Mouse (Mus musculus): ENCODE results near the gene Itih5. TPM values are rescaled to one million over a fixed set of nuclear protein-coding genes. Genes with fewer than 3 reads are reported as not detected.

Gene Itih5
- total RNA-seq, 2 experiments from 2014 or later: 12.6 to 14.8 TPM

- no peak for DNase-seq (ENCODE audit: low spot score in 2 of 2)
These were observed 104.9 kb downstream of the Itih5 start for GRCm38 (mm10) chr2:10258312-10258711.

- no peak for DNase-seq (ENCODE audit: low spot score in 2 of 2)
These were observed 106.7 kb downstream of the Itih5 start for GRCm38 (mm10) chr2:10260109-10260508.

GRCm38 (mm10) chr2:10261337-10261736 lies 108.0 kb downstream of the Itih5 start:
- DNase-seq (ENCODE audit: low spot score in 2 of 2): no peak

GRCm38 (mm10) chr2:10262722-10263121 lies 109.4 kb downstream of the Itih5 start:
- DNase-seq (ENCODE audit: low spot score in 2 of 2): no peak

DNA sequence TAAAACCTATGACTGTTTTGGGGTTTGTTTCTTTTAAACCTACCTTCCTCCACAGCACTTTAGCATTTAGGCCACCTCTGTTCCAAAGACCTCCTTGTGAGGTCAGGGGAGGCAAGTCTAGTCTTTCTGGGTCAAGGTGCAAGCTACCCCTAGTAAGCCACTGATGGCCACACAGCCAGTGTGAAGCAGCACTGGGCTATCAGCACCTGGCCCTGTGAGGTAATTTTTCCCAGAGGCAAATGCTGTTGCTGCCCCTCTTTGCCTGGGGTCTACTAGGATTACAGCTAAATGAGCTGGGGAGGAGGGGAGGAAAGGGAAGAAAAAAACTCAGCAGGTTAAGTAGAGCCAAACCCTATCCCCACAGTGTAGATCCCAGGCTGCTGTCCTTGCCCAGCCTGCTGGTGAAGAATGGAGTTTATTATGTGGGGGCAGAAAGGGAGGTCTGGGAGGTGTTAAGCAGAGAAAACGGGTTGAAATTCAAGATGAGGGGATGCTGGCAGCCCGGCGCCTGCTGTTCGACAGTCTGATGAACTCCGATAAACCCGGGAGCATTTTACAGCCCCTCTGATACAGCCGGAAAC lies 110.6 kb downstream of the Itih5 start:
- DNase-seq (ENCODE audit: low spot score in 2 of 2): no peak

DNA sequence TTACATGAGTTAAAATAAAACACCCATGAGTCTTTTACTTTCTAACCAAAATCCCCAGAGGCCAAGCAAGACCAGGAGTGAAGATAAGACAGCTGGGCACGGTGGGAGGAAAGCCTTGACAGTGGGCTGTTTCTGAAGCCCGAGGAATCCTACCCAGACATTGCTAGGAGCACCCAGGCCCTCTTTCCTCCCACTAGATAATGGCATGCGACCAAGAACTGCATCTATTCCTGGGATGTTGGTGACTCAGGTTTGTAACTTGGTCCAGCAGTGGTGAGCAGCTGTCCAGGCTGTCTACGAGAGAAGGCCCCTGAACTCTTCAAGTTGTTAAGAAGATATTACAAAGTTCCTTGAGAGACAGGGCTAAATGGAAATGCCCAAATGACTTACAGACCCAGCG lies 112.5 kb downstream of the Itih5 start:
- DNase-seq (ENCODE audit: low spot score in 2 of 2): no peak

DNA sequence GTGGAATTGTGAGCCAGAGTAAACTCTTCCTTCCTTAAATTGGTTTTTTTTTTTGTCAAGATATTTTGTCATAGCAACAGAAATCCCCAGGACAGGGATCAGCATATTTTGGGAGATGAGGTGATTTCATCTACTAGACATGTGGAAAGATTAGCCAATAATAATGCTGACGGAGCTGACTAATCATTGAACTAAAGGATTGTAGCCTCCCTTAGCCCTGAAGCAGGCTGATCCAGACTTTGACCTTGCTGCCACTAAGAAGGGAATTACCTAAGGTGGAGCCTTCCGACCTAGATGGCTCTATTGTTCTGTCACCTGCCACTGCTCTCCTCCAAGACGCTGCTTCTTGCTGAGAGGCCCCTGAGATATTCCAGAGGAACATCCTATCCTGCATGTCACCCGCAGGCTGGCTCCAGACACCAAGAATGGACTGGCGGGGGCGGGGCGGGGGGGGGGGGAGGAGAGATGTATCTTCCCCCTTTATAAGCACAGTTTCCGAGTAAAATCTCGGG lies 119.3 kb downstream of the Itih5 start:
- no peak for DNase-seq (ENCODE audit: low spot score in 2 of 2)

DNA sequence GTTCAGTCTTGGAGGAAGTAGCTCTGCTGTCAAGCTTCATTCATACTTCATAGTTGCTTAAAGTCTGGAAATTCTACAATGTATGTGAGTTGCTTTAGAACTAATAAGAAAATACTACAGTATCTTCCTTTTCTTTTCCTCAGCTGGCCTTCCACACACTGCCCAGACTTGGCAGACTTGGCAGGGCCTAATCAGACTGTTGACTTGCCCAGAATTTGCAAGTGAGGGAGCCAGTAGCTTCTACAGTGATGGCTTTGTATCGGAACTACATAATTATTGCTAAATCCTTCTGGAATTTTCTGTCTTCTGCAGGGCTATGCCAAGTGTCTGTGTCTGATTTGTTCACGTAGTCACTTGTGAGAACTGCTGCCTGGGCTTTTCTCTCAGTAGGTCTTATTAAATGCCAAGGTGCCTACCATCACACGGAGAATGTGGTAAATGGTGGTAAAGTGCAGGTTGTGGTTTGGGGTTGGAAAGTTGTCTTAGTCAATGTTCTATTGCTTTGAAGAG lies 120.2 kb downstream of the Itih5 start:
- DNase-seq (ENCODE audit: low spot score in 2 of 2): no peak

- peak; percentile 40 to 41 for DNase-seq (ENCODE audit: low spot score in 2 of 2)
These were observed 122.8 kb downstream of the Itih5 start for GRCm38 (mm10) chr2:10276194-10276593.

GRCm38 (mm10) chr2:10283686-10284085 lies 130.3 kb downstream of the Itih5 start:
- DNase-seq (ENCODE audit: low spot score in 2 of 2): no peak

- peak; percentile 34 to 49 for DNase-seq (ENCODE audit: low spot score in 2 of 2)
These were observed 131.4 kb downstream of the Itih5 start for GRCm38 (mm10) chr2:10284636-10285270.

- no peak for DNase-seq (ENCODE audit: low spot score in 2 of 2)
These were observed 132.6 kb downstream of the Itih5 start for GRCm38 (mm10) chr2:10285975-10286374.

- DNase-seq (ENCODE audit: low spot score in 2 of 2): peak; percentile 81 to 84
These were observed 134.9 kb downstream of the Itih5 start for GRCm38 (mm10) chr2:10288142-10288831.

DNA sequence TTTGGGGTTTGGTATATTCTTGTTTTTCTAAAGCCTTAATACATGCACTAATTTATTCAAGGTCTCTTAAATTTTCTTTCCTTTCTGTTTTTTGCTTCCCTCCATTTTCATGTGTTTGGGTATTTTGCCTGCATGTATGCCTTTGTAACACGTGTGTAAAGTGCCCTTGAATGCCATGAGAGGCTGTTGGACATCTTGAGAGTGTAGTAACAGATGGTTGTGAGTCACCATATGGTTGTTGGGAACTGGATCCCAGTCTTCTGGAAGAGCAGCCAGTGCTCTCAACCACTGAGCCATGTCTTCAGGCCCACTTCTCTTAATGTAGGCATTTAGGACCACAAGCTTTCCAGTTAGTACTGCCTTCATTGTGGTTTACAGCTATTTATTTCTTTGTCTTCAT lies 135.5 kb downstream of the Itih5 start:
- no peak for DNase-seq (ENCODE audit: low spot score in 2 of 2)

- DNase-seq (ENCODE audit: low spot score in 2 of 2): no peak
These were observed 136.7 kb downstream of the Itih5 start for GRCm38 (mm10) chr2:10290115-10290514.

- DNase-seq (ENCODE audit: low spot score in 2 of 2): no peak
These were observed 140.3 kb downstream of the Itih5 start for GRCm38 (mm10) chr2:10293556-10294206.

DNA sequence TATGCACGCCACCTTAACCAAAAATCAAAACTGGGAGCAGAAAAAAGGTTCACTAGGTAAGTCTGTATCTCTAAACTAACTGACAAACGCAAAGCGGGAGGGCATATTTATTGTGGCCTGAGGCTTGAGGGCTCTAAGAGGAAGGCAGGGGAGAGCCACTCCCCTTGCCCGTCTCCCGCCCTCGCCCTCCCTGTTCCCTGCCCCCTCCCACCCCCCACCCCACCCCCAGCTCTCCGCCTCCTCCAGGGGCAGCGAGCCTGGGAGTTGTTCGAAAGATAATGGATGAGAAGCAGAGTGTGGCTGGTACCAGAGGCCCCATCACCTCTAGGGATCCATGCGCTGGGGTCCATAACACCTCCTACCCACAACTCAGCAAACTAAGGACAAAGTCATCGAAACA lies 142.5 kb downstream of the Itih5 start:
- no peak for DNase-seq (ENCODE audit: low spot score in 2 of 2)

DNA sequence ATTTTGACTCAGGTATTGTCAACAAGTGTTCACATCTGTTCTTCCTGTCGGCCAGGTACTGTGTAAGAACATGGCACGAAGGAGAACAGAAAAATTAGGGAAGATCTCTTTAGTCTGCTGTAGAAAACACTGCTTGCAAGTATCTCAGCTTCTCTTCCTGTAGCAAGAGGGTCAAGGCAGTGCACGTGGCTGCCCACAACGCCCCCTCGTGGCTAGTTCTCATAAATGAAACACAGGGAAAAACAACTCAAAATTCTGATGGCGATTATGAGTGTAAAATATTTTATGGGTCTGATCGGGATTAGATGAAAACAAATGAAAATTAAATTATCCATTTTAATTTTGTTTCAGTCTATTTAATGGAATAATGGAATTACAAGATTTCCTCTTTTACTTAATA lies 146.9 kb downstream of the Itih5 start:
- DNase-seq (ENCODE audit: low spot score in 2 of 2): peak in 1 of 2 experiments; percentile 27

DNA sequence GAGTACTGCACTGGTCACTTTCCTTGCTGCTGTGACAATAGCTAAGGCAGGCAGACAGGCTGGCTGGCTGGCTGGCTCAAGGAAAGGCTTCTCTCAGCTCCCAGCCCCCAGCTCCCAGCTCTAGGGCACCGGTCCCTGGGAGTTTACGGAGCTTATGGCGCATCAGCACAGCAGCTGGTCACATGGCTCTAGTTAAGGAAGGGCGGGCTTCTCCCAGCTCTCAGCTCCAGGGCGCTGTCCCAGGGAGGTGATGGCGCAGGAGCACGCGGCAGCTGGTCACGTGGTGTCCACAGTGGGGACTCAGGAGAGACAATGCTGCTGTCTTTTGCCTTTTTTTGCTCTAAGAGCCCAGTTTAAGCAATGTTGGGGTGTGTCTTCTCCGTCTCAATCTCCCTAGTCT lies 147.4 kb downstream of the Itih5 start:
- DNase-seq (ENCODE audit: low spot score in 2 of 2): peak in 1 of 2 experiments; percentile 22

DNA sequence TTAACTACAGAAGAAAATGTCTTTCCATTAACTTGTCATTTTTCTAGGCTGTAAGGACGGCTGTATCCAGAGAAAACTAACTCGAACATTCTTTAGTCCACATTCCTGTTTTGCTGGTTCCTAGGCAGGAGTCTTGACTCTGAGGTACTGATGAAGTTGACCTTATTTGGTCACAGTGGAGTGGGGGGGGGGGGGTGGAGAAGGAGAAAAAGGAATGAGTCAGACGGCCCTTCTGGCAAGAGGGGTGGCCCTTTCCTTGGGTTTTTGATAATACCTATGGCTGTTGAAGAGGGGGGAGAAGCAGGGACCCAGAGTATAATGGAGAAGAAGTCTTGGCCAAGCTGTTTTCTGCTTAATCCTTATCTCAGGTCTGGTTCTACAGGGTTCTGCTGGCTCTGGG lies 148.0 kb downstream of the Itih5 start:
- DNase-seq (ENCODE audit: low spot score in 2 of 2): no peak

- no peak for DNase-seq (ENCODE audit: low spot score in 2 of 2)
These were observed 148.6 kb downstream of the Itih5 start for GRCm38 (mm10) chr2:10301997-10302396.

DNA sequence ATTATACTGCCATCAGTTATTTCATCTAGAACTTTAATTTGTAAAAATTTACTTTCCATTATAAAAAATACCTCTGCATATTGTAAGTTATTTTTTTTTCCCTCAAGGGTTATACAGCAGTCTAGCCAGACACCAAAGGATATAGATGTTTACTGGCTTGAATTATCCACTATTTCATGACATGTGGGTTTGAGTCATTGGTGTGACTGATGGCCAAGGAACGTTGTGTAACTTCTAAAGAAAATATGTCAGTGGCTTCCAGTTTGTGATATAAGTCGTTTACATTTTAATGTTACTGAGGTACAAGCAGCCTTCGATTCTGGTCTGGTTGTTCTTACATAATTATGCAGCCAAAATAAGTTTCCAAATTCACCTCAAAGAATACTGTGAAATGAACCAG lies 151.5 kb downstream of the Itih5 start:
- no peak for DNase-seq (ENCODE audit: low spot score in 2 of 2)

Data from layer of hippocampus, postnatal 10 days (tissue).